Mouse (Mus musculus) spleen, adult 2 months (tissue): Measurements from ENCODE around the gene Abracl. TPM values are rescaled to one million over a fixed set of nuclear protein-coding genes. Genes with fewer than 3 reads are reported as not detected.

Experiments used
- DNase-seq, 2 experiments: peaks; one replicate each; pipeline versions ENCODE4 v3.0.0 to v3.0.0-alpha.2; 2012 to 2021; ENCODE audit warnings: low spot score in 2 of 2, low read depth in 1 of 2
- H3K27ac ChIP-seq: fragments of 200-500 bp; 2 replicates; pipeline ENCODE4 v1.5.1; 2012; ENCODE audit warnings: low read length, inconsistent platforms; ENCODE audit not compliant: insufficient read depth
- H3K27me3 ChIP-seq: fragments of 200-500 bp; 2 replicates; pipeline ENCODE4 v1.6.1; 2012; ENCODE audit warnings: mild to moderate bottlenecking, moderate library complexity, low read length, inconsistent platforms; ENCODE audit not compliant: control insufficient read depth, insufficient read depth
- H3K36me3 ChIP-seq: fragments of 200-500 bp; 2 replicates; pipeline ENCODE4 v1.6.1; 2012; ENCODE audit warnings: mild to moderate bottlenecking, low read length, inconsistent platforms; ENCODE audit not compliant: control insufficient read depth, insufficient read depth
- H3K4me1 ChIP-seq: fragments of 200-500 bp; 2 replicates; pipeline ENCODE4 v1.6.1; 2011; ENCODE audit warnings: inconsistent platforms; ENCODE audit not compliant: control insufficient read depth, insufficient read depth, insufficient read length
- H3K4me3 ChIP-seq: fragments of 200-500 bp; 2 replicates; pipeline ENCODE4 v1.5.1; 2011; ENCODE audit warnings: mild to moderate bottlenecking, inconsistent platforms; ENCODE audit not compliant: insufficient read depth, insufficient read length; ENCODE audit errors: extremely low read depth
- CTCF ChIP-seq: fragments of 200-500 bp; IDR thresholded peaks from 2 replicates; pipeline ENCODE4 v1.5.1; 2011; ENCODE audit warnings: mild to moderate bottlenecking, inconsistent platforms; ENCODE audit not compliant: insufficient read depth, insufficient read length, insufficient replicate concordance; ENCODE audit errors: extremely low read depth
- POLR2A ChIP-seq: fragments of 200-500 bp; IDR thresholded peaks from 2 replicates; pipeline ENCODE4 v1.6.1; 2011; ENCODE audit warnings: low read depth, low read length, inconsistent platforms
- WGBS: fragments of 180-500 bp; shearing (Covaris S2); methylation state at CpG from one replicate; pipeline ENCODE4 v1.1.7; 2018; 5-methylcytosine and 5-hydroxymethylcytosine counted together
- polyA plus RNA-seq: library from polyadenylated mRNA; depleted of rRNA; stranded (reverse); fragments of >200 nt; gene quantifications from 2 replicates; pipeline ENCODE4 v1.2.3, GENCODE M21; 2012

Gene Abracl
- polyA plus RNA-seq, 1 experiment: 3.5 TPM

DNA sequence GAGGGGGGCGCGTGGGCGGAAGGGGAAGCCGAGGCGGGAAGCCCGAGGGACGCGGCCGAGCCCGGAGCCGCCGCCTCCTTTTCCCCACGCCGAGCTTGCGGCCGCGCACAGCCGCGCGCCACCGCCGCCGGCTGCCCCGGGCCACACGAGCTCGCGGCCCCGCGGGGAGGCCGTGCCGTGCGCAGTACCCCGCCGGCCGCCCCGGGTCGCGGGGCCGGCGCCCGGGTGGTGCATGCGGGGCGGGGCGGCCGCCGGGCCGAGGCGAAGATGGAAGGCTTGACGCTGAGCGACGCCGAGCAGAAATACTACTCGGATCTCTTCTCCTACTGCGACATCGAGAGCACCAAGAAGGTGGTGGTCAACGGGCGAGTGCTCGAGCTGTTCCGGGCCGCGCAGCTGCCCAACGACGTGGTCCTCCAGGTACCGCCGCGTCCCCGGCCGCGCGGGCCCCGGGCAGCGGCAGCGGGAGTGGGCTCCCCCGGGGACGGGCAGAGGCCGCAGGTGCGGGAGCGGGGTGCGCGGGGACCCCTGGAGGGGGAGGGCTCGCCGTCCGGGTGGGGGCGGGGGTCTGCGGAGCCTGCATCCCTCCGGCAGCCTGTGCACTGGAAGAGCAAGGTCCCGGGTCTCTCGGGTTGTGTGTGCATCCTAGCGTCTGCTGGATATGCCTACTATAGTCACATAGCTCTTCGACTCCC lies 32.8 kb upstream of the Abracl start, which contains the start of gene Reps1:
Reps1 (plus strand) TSS at position 166 of the 695 bp plus-strand sequence.
- Histone ChIP-seq H3K4me3 (peak within 1 kb of the TSS; percentile 91), H3K27me3 (no peaks in the 10 kb centered on the region), H3K27ac (peak within 1 kb of the TSS; percentile 84), H3K36me3 (no peaks in the 10 kb centered on the region), H3K4me1 (peaks cover 13% of the 10 kb centered on the region)
- TF ChIP-seq CTCF (no peak), POLR2A (no peak)
- no peak for DNase-seq
- WGBS: 1% methylated on average over 84 of the region's 90 CpGs

DNA sequence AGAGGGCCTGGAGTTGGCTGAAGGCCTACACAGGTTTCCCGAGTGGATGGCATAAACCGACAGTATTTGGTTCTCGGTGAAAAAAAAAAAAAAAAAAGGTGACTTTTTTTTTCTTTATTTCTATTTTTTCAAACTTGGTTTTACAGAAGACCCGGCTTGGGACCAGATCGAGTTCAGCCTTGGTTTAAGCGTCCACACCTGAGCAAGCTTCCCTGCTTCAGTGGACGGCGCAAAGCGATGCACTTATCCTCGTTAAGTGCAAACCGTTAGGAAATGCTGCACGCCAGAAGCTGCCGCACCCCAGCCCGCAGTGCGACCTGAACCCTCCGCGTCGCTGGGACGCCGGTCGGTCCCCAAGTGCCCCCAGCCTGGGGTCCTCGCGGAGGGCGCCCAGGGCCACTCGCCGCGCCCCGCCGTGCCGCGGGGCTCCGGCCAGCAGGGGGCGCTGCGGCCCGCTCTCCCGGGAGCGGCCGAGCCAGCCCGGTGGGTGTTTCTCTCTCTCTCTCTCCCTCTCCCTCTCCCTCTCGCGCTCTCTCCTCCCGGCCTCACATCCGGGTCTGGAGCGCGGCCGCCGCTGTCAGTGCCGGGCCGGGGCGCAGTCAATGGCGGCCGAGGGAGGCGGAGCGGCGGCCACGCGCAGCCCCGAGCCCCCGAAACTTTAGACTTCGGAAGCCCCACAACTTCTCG lies 32.1 kb upstream of the Abracl start:
- Histone ChIP-seq H3K27me3 (no peaks in the 10 kb centered on the region), H3K4me3 (peak overlapping the region; percentile 91), H3K36me3 (no peaks in the 10 kb centered on the region), H3K27ac (peak overlapping the region; percentile 84), H3K4me1 (peaks cover 13% of the 10 kb centered on the region)
- DNase-seq: peak; percentile 59 to 76
- 4% methylated on average over 60 of the region's 61 CpGs for WGBS
- TF ChIP-seq POLR2A (peak; percentile 12; the same call in 1 of the 2 replicates), CTCF (peak; percentile 79)

DNA sequence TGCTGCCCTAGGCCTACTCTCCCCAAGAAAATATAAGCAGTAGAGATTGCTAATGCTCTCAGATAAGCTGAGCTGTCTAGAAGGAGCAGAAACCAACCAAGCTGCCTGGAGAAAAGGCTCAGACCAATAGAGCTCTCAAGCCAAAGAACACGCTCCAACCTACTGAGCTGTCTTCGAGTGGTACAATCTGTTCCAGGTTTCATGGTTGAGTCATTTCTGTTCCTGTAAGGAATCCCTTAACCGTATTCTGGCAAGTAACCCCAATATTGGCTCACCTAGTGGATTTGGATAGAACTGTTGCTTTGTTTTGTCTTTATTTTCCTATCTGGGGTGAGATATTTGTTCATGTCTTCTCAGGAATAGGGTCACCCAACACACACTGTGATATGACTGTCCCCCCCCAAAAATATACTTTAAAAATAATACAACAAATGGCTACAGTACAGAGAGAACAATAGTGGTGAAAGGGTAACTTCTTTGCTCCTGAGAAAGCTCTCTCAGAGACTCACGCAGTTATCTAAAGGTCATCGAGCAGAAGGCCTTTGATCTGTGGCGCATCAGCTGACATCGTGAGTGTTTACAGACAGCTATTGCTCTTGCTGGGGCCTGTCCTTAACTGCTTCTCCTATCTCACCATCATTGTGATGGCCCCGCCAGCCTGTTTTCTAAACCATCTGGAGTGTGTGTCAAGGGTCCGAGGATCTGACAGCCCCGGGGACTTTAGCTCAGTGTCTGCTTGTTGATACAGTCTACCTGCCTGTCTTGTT lies 24.5 kb upstream of the Abracl start:
- DNase-seq: no peak
- Histone ChIP-seq H3K4me3 (no peak overlapping the region), H3K27me3 (no peaks in the 10 kb centered on the region), H3K4me1 (no peaks in the 10 kb centered on the region), H3K27ac (no peak overlapping the region), H3K36me3 (no peaks in the 10 kb centered on the region)
- no peak for TF ChIP-seq CTCF
- TF ChIP-seq POLR2A: no peak
- WGBS: 82% methylated on average over 10 of the region's 10 CpGs

DNA sequence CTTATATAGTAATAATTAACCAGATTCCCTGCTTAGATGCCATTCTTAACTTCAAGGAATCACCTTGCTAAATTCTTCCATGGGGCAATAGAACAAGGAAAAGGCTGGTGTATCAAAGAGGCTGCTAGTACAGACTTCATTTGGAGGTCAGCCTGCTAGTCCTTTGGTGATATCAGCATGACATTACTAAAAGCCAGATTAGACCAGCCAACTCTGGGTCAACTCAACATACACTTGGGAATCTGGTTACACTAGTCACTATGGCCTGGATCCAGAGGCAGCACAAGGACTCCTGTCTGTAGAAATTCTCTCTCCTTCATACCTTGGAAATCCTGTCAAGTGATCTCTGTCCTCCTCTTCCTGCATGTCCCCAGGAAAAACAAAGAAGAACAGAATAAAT lies 23.3 kb upstream of the Abracl start:
- H3K36me3 ChIP-seq: no peaks in the 10 kb centered on the region
- no peaks in the 10 kb centered on the region for H3K27me3 ChIP-seq
- no peak overlapping the region for H3K4me3 ChIP-seq
- DNase-seq: no peak
- H3K27ac ChIP-seq: no peak overlapping the region
- TF ChIP-seq POLR2A (no peak), CTCF (no peak)
- no peaks in the 10 kb centered on the region for H3K4me1 ChIP-seq

DNA sequence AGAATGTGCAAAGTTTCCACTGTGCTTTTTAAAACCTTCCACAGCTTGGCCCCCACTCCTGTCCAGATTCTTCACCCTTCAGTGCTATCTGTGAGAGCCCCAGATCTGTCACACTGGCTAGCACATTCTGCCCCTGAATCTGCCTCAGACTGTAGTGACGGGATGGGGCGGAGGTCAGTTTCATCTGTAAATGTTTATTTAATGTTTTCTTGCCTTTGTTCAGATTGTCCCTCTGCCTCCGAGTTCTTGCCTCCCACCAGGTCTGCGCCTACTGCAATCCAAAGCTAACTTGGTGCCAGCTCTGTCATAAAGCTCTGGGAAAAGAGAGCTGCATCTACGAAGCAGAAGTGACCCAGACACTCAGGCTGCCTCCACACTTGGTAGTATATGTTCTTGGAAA lies 13.8 kb upstream of the Abracl start:
- DNase-seq: no peak

DNA sequence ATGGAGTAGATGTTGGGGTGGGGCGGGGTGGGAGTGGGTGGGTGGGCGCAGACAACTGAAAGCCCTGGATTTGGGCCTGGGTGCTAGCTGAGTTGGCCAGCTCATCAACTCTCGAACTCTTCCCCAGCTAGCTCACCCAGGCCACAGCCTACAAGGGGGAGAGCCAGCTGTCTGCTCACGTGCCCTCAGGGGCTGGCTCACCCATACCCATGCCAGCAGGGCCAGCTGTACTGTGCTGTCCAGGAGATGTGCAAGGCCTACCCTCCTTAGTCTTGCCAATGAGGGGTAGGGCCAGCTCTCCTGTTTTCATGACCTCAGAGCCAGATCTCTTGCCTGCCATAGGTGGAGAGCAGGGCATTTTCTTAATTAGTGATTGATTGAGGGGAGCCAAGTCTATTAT lies 11.3 kb upstream of the Abracl start:
- Histone ChIP-seq H3K27me3 (no peaks in the 10 kb centered on the region), H3K36me3 (no peaks in the 10 kb centered on the region), H3K27ac (no peak overlapping the region), H3K4me1 (no peaks in the 10 kb centered on the region), H3K4me3 (no peak overlapping the region)
- 90% methylated on average over 4 of the region's 4 CpGs for WGBS
- no peak for TF ChIP-seq CTCF
- TF ChIP-seq POLR2A: no peak
- no peak for DNase-seq

More for the DNA sequence above, 13.8 kb upstream of the Abracl start:
- TF ChIP-seq POLR2A (no peak), CTCF (no peak)
- WGBS: 90% methylated on average over 5 of the region's 5 CpGs
- no peak overlapping the region for H3K27ac ChIP-seq
- no peaks in the 10 kb centered on the region for H3K4me1 ChIP-seq
- H3K4me3 ChIP-seq: no peak overlapping the region
- no peaks in the 10 kb centered on the region for H3K36me3 ChIP-seq
- H3K27me3 ChIP-seq: no peaks in the 10 kb centered on the region
